ENCODE assay signal across 8 mouse cellular contexts in genomic region chr15:25915013-25915412, GRCm38 (mm10).
DNase-seq lines count a peak whose midpoint lies in the region; TF ChIP-seq lines count a peak whose summit lies in the region.

No protein-coding gene starts in this region.

- H3K79me2 ChIP-seq in heart, adult 2 months (replicated peaks; ENCODE audit: control insufficient read depth, insufficient read depth, low read length): no peaks in the 10 kb centered on the region

- peaks cover 2% of the 10 kb centered on the region for H3K36me3 ChIP-seq in heart, adult 2 months (ENCODE audit: control insufficient read depth, insufficient read depth, low read length)

- DNase-seq in embryo, embryonic 10 days (ENCODE audit: low spot score): peak; percentile 18
- no peak for DNase-seq in embryo, embryonic 9.5 days (ENCODE audit: extremely low spot score)
- peak; percentile 39 for DNase-seq in R1 (ENCODE audit: low read depth, low spot score)
- DNase-seq in heart, adult 2 months: peak; percentile 69 to 85
- DNase-seq in kidney, postnatal 25 days: peak; percentile 41 to 88
- DNase-seq in left cerebral cortex, postnatal 10 days (ENCODE audit: extremely low spot score in 1 of 2, low spot score in 2 of 2): no peak
- no peak for DNase-seq in testis, postnatal 10 days (ENCODE audit: low spot score)
- DNase-seq in right cerebral cortex, postnatal 14 days: no peak

- peak overlapping the region; percentile 79 for H3K27ac ChIP-seq in heart, adult 2 months

- intact Hi-C loops in heart, adult 2 months (cut with DNase I): loop anchor here (1.0 kb wide), 1 partner anchor 18 kb away; no protein-coding TSS in a partner anchor
- intact Hi-C loops in left cerebral cortex, postnatal 10 days (cut with DNase I): no loop called here

- no peaks in the 10 kb centered on the region for H3K27me3 ChIP-seq in heart, adult 2 months (ENCODE audit: control insufficient read depth, insufficient read depth, low read length)

- TF ChIP-seq CTCF in heart, adult 2 months (IDR thresholded peaks at IDR 0.05): no peak

- TF ChIP-seq POLR2A in heart, adult 2 months (IDR thresholded peaks at IDR 0.05; ENCODE audit: insufficient read depth, low read depth, low read length): 0 out of 2 replicates have a peak, but pooled peaks have one; percentile 23

- 29% methylated on average over 10 of the region's 10 CpGs for WGBS in heart, adult 2 months

- peak overlapping the region; percentile 50; the same call in 1 of the 2 replicates for H3K9ac ChIP-seq in heart, adult 2 months (ENCODE audit: low read depth, low read length)

- H3K4me1 ChIP-seq in heart, adult 2 months (ENCODE audit: control insufficient read depth, insufficient read depth, low read length): peaks cover 20% of the 10 kb centered on the region

- peak; percentile 99 for TF ChIP-seq EP300 in heart, adult 2 months (IDR thresholded peaks at IDR 0.05; ENCODE audit: insufficient read depth, low read depth, low read length)

- no peak overlapping the region for H3K4me3 ChIP-seq in heart, adult 2 months

Comparison
In these comparisons a context has a peak if more than half of its experiments do, and no peak if none do; other contexts are left out.
1. DNase-seq: peak in embryo, embryonic 10 days (single experiment), R1 (single experiment), heart, adult 2 months (2 of 2) and kidney, postnatal 25 days (2 of 2); none in embryo, embryonic 9.5 days (single experiment), left cerebral cortex, postnatal 10 days (0 of 2), testis, postnatal 10 days (single experiment) and right cerebral cortex, postnatal 14 days (single experiment).